Mouse (Mus musculus) myocyte (in vitro differentiated cells): ENCODE results near the gene 5031410I06Rik. TPM values are rescaled to one million over a fixed set of nuclear protein-coding genes. Genes with fewer than 3 reads are reported as not detected.
"Not testable (repeated sequence)": the region's sequence is repeated elsewhere in the genome, so short reads cannot be mapped to it uniquely, and the experiment has no call there.

Source experiments
- H3K27me3 ChIP-seq: one replicate; pipeline ENCODE4 v1.6.1; 2011; ENCODE audit not compliant: control insufficient read depth, insufficient read depth, insufficient read length
- H3K36me3 ChIP-seq: one replicate; pipeline ENCODE4 v1.6.1; 2011; ENCODE audit not compliant: control insufficient read depth, insufficient read depth
- H3K4me2 ChIP-seq: one replicate; pipeline ENCODE4 v1.6.1; 2011; ENCODE audit warnings: low read depth, control low read depth
- H3K4me3 ChIP-seq: one replicate; pipeline ENCODE4 v1.5.1; 2011; ENCODE audit warnings: mild to moderate bottlenecking, control low read depth, moderate library complexity
- H3K79me2 ChIP-seq: one replicate; pipeline ENCODE4 v1.6.1; 2011; ENCODE audit not compliant: control insufficient read depth, insufficient read depth
- H3ac ChIP-seq: one replicate; pipeline ENCODE4 v1.6.1; 2011; ENCODE audit not compliant: control insufficient read depth, insufficient read length
- CEBPB ChIP-seq: IDR thresholded peaks from 2 replicates; pipeline ENCODE4 v1.6.1; 2011; ENCODE audit warnings: mild to moderate bottlenecking, moderate library complexity; ENCODE audit not compliant: poor library complexity, insufficient read depth, severe bottlenecking
- E2F4 ChIP-seq: IDR thresholded peaks from one replicate; pipeline ENCODE4 v1.6.1; 2011; ENCODE audit warnings: mild to moderate bottlenecking, control low read depth, moderate library complexity; ENCODE audit not compliant: insufficient read depth
- MAX ChIP-seq: IDR thresholded peaks from one replicate; pipeline ENCODE4 v1.6.1; 2011; ENCODE audit warnings: low read depth, mild to moderate bottlenecking, control low read depth
- MYOD1 ChIP-seq, 3 experiments: IDR thresholded peaks; one replicate each; pipeline ENCODE4 v1.6.1; 2011; ENCODE audit warnings: control low read depth in 2 of 3, low read depth in 2 of 3, mild to moderate bottlenecking in 2 of 3, moderate library complexity in 1 of 3; ENCODE audit not compliant: insufficient read length in 2 of 3, control insufficient read depth in 1 of 3
- MYOG ChIP-seq, 3 experiments: IDR thresholded peaks; one replicate each; pipeline ENCODE4 v1.6.1; 2011; ENCODE audit warnings: control low read depth in 2 of 3, low read depth in 2 of 3, mild to moderate bottlenecking in 2 of 3; ENCODE audit not compliant: insufficient read length in 2 of 3, control insufficient read depth in 1 of 3, insufficient read depth in 1 of 3
- POLR2A ChIP-seq: IDR thresholded peaks from one replicate; pipeline ENCODE4 v1.6.1; 2011; ENCODE audit warnings: low read depth, mild to moderate bottlenecking, control low read depth, moderate library complexity; ENCODE audit not compliant: insufficient read length
- POLR2AphosphoS2 ChIP-seq: IDR thresholded peaks from one replicate; pipeline ENCODE4 v1.6.1; 2011; ENCODE audit warnings: low read depth, control low read depth; ENCODE audit not compliant: insufficient read length
- REST ChIP-seq: IDR thresholded peaks from one replicate; pipeline ENCODE4 v1.6.1; 2011; ENCODE audit warnings: mild to moderate bottlenecking, control low read depth, moderate library complexity; ENCODE audit not compliant: insufficient read depth, insufficient read length
- SRF ChIP-seq: IDR thresholded peaks from one replicate; pipeline ENCODE4 v1.6.1; 2011; ENCODE audit warnings: low read depth; ENCODE audit not compliant: control insufficient read depth, insufficient read length
- TCF12 ChIP-seq: IDR thresholded peaks from one replicate; pipeline ENCODE4 v1.6.1; 2011; ENCODE audit warnings: mild to moderate bottlenecking, control low read depth; ENCODE audit not compliant: poor library complexity, insufficient read depth, severe bottlenecking
- TCF3 ChIP-seq: IDR thresholded peaks from one replicate; pipeline ENCODE4 v1.6.1; 2011; ENCODE audit warnings: low read depth, control low read depth; ENCODE audit not compliant: insufficient read length
- USF1 ChIP-seq: IDR thresholded peaks from one replicate; pipeline ENCODE4 v1.6.1; 2011; ENCODE audit warnings: low read depth, mild to moderate bottlenecking, control low read depth, moderate library complexity
- polyA plus RNA-seq: library from polyadenylated mRNA; unstranded; fragments of >200 nt; fragmentation: generic; extraction: Trizol; gene quantifications from one replicate; pipeline ENCODE4 v1.2.1, GENCODE M21; 2012; ENCODE audit warnings: missing spikeins

Gene 5031410I06Rik
- polyA plus RNA-seq, result not detected

DNA sequence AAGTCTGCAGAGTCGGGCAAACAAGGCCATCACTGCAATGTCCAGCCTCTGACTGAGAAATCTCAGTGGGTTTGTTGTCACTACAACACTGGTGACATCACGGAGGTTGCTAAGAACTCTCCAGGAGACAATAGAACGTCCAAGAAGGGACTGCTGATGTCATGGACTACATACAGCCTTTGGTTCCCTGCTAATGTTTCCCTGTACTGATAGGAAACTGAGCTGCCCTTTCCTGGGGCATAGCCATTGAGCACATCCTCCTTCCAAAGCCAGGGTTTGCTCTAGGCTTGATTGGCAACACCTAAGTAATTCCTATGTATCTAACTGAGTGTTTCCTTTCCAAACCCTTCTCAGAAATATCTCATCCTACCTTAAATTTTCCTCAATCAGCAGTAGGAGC lies at the start of gene 5031410I06Rik:
Gene 5031410I06Rik (minus strand): TSS at position 101 of the 400 bp plus-strand sequence.
- not testable (repeated sequence) for H3ac ChIP-seq, H3K36me3 ChIP-seq

DNA sequence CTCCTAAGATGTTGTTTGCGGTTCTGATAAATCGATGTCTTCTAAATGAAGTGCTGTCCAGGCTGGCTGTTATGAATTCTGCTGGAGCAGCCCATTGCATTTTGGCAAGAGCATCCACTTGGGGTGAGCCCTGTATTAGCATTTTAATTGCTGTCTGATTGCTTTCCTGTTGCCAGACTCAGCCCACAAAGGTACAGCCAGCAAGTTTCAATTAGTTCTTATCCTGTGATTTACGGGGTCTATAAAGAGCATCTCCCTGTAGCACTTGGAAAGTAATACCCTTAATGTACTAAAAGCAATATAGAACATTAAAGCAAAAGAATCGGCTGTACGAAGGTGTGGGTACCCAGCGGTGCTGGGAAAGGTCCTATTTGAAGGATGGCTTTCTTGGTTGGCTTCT lies 37.7 kb upstream of the 5031410I06Rik start:
- Histone ChIP-seq H3ac (no peak overlapping the region), H3K27me3 (no peaks in the 10 kb centered on the region), H3K4me2 (no peak overlapping the region), H3K36me3 (no peaks in the 10 kb centered on the region), H3K79me2 (no peaks in the 10 kb centered on the region), H3K4me3 (no peak overlapping the region)
- no peak for TF ChIP-seq TCF12
- no peak for TF ChIP-seq REST
- TF ChIP-seq TCF3, result no peak
- TF ChIP-seq MYOD1 (IDR thresholded peaks at IDR 0.05; ENCODE audit: control insufficient read depth in 1 of 3, insufficient read length in 2 of 3, low read depth in 2 of 3), result no peak
- no peak for TF ChIP-seq USF1
- no peak for TF ChIP-seq CEBPB
- no peak for TF ChIP-seq SRF
- no peak for TF ChIP-seq MAX
- TF ChIP-seq E2F4, result no peak

More for the DNA sequence above, at the start of gene 5031410I06Rik:
- H3K4me2 ChIP-seq, H3K79me2 ChIP-seq, H3K4me3 ChIP-seq, H3K27me3 ChIP-seq: not testable (repeated sequence)

DNA sequence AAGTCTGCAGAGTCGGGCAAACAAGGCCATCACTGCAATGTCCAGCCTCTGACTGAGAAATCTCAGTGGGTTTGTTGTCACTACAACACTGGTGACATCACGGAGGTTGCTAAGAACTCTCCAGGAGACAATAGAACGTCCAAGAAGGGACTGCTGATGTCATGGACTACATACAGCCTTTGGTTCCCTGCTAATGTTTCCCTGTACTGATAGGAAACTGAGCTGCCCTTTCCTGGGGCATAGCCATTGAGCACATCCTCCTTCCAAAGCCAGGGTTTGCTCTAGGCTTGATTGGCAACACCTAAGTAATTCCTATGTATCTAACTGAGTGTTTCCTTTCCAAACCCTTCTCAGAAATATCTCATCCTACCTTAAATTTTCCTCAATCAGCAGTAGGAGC lies 16.2 kb upstream of the 5031410I06Rik start, which contains the start of gene Gm10220:
Gene Gm10220 (minus strand): TSS at position 101 of the 400 bp plus-strand sequence.
- not testable (repeated sequence) for H3K4me3 ChIP-seq, H3K4me2 ChIP-seq, H3K79me2 ChIP-seq, H3ac ChIP-seq, H3K36me3 ChIP-seq, H3K27me3 ChIP-seq

DNA sequence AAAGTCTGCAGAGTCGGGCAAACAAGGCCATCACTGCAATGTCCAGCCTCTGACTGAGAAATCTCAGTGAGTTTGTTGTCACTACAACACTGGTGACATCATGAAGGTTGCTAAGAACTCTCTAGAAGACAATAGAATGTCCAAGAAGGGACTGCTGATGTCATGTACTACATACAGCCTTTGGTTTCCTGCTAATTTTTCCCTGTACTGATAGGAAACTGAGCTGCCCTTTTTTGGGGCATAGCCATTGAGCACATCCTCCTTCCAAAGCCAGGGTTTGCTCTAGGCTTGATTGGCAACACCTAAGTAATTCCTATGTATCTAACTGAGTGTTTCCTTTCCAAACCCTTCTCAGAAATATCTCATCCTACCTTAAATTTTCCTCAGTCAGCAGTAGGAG lies 16.0 kb downstream of the 5031410I06Rik start, which contains the start of gene Gm10471:
Gene Gm10471 (minus strand): TSS at position 101 of the 400 bp plus-strand sequence.
- not testable (repeated sequence) for H3K36me3 ChIP-seq, H3ac ChIP-seq, H3K4me3 ChIP-seq, H3K27me3 ChIP-seq, H3K4me2 ChIP-seq, H3K79me2 ChIP-seq

DNA sequence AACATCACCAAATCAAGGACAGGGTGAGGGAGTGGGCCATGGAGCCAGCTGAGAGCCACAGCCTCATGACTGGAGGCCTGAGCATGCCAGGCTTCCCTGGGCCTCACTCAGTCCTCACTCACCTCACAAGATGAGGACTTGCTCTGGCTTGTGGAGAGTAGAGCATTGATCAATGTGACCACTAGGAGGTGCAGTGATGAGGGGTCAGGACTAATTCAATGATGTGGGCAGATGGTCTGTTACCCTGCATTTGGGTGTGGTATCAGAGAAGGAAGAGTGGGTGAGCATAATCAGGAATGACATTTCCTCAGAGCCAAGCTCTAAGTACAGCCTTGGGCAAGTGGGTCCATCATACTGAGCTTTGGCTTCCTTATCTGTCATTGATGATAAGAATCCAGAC lies 26.1 kb downstream of the 5031410I06Rik start:
- H3K27me3 ChIP-seq, H3K79me2 ChIP-seq, H3K4me2 ChIP-seq: not testable (repeated sequence)

DNA sequence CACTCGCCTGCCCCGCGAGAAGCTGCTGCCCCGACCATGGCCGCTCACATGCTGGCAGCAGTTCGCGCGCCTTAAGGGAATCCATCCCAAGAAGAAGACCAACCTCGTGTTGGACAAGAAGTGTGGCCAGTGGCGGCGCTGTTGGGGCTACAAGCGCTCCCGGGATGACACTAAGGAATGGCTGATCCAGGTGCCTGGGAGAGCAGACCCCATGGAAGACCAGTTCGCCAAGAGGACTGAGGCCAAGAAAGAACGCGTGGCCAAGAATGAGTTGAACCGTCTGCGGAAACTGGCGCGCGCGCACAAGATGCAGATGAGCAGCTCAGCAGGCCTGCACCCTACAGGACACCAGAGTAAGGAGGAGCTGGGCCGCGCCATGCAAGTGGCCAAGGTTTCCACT lies 34.4 kb downstream of the 5031410I06Rik start:
- H3K36me3 ChIP-seq, result no peaks in the 10 kb centered on the region
- H3K27me3 ChIP-seq, result no peaks in the 10 kb centered on the region
- H3ac ChIP-seq, result no peak overlapping the region
- H3K4me2 ChIP-seq, result no peak overlapping the region
- no peak for TF ChIP-seq USF1
- TF ChIP-seq SRF, result no peak
- TF ChIP-seq MYOG (IDR thresholded peaks at IDR 0.05; ENCODE audit: control insufficient read depth in 1 of 3, insufficient read depth in 1 of 3, insufficient read length in 2 of 3, low read depth in 2 of 3), result no peak
- no peak for TF ChIP-seq REST
- no peak for TF ChIP-seq MAX
- no peak for TF ChIP-seq POLR2A
- TF ChIP-seq MYOD1 (IDR thresholded peaks at IDR 0.05; ENCODE audit: control insufficient read depth in 1 of 3, insufficient read length in 2 of 3, low read depth in 2 of 3), result no peak
- TF ChIP-seq TCF12, result no peak
- TF ChIP-seq CEBPB, result no peak
- no peak for TF ChIP-seq POLR2AphosphoS2
- no peak for TF ChIP-seq TCF3
- no peak for TF ChIP-seq E2F4
- no peak overlapping the region for H3K4me3 ChIP-seq
- no peaks in the 10 kb centered on the region for H3K79me2 ChIP-seq

More for the DNA sequence above, 26.1 kb downstream of the 5031410I06Rik start:
- H3ac ChIP-seq, H3K4me3 ChIP-seq, H3K36me3 ChIP-seq: not testable (repeated sequence)

DNA sequence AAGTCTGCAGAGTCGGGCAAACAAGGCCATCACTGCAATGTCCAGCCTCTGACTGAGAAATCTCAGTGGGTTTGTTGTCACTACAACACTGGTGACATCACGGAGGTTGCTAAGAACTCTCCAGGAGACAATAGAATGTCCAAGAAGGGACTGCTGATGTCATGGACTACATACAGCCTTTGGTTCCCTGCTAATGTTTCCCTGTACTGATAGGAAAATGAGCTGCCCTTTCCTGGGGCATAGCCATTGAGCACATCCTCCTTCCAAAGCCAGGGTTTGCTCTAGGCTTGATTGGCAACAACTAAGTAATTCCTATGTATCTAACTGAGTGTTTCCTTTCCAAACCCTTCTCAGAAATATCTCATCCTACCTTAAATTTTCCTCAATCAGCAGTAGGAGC lies 46.7 kb downstream of the 5031410I06Rik start, which contains the start of gene Gm7347:
Gene Gm7347 (minus strand): TSS at position 101 of the 400 bp plus-strand sequence.
- H3K36me3 ChIP-seq, H3K4me3 ChIP-seq, H3K4me2 ChIP-seq, H3K79me2 ChIP-seq, H3K27me3 ChIP-seq, H3ac ChIP-seq: not testable (repeated sequence)

Other genes with a start within 250 kb of the 5031410I06Rik start
- not detected for gene Gm21663, start 163.0 kb downstream of the 5031410I06Rik start, polyA plus RNA-seq
- gene Gm21671, start 150.9 kb downstream of the 5031410I06Rik start, polyA plus RNA-seq, result not detected
- gene Gm21680, start 132.7 kb downstream of the 5031410I06Rik start, polyA plus RNA-seq, result not detected
- gene Gm21698, start 116.7 kb downstream of the 5031410I06Rik start, polyA plus RNA-seq, result not detected
- gene Gm1979, start 100.6 kb downstream of the 5031410I06Rik start, polyA plus RNA-seq, result not detected
- not detected for gene Gm5862, start 82.4 kb downstream of the 5031410I06Rik start, polyA plus RNA-seq
- not detected for gene Speer4a, start 65.8 kb downstream of the 5031410I06Rik start, polyA plus RNA-seq
- not detected for gene Gm7347, start 46.8 kb downstream of the 5031410I06Rik start, polyA plus RNA-seq
- not detected for gene Gm10471, start 16.1 kb downstream of the 5031410I06Rik start, polyA plus RNA-seq
- gene Gm10220, start 16.1 kb upstream of the 5031410I06Rik start, polyA plus RNA-seq, result not detected
- gene Gm7361, start 152.3 kb upstream of the 5031410I06Rik start, polyA plus RNA-seq, result not detected